Mouse (Mus musculus) hindbrain, postnatal 0 days (tissue): ENCODE data around the gene Cav3. TPM values are rescaled to one million over a fixed set of nuclear protein-coding genes. Genes with fewer than 3 reads are reported as not detected.

ENCODE experiments used
- ATAC-seq: fragments of 200-750 bp; cut with Nextera tagmentation; 2 replicates; pipeline ENCODE4 v1.8.0; 2017; ENCODE audit warnings: mild to moderate bottlenecking, moderate TSS enrichment, moderate library complexity
- DNase-seq: peaks from one replicate; pipeline ENCODE4 v3.0.0-alpha.2; 2015; ENCODE audit warnings: low spot score
- H3K27ac ChIP-seq: fragments of 300-500 bp; sonication (generic); 2 replicates; pipeline ENCODE4 v1.5.1; 2014; ENCODE audit warnings: mild to moderate bottlenecking
- H3K27me3 ChIP-seq: fragments of 300-500 bp; sonication (generic); 2 replicates; pipeline ENCODE4 v1.6.1; 2014; ENCODE audit warnings: low read length, mixed read lengths; ENCODE audit not compliant: insufficient read depth
- H3K36me3 ChIP-seq: fragments of 300-500 bp; sonication (generic); 2 replicates; pipeline ENCODE4 v1.6.1; 2014; ENCODE audit warnings: low read length, mixed read lengths; ENCODE audit not compliant: insufficient read depth
- H3K4me1 ChIP-seq: fragments of 300-500 bp; sonication (generic); 2 replicates; pipeline ENCODE4 v1.6.1; 2014; ENCODE audit warnings: antibody characterized with exemption, low read length, mixed read lengths; ENCODE audit not compliant: insufficient read depth
- H3K4me2 ChIP-seq: fragments of 300-500 bp; sonication (generic); 2 replicates; pipeline ENCODE4 v1.6.1; 2014; ENCODE audit warnings: low read depth, mild to moderate bottlenecking, low read length, moderate library complexity, mixed read lengths
- H3K4me3 ChIP-seq: fragments of 300-500 bp; sonication (generic); 2 replicates; pipeline ENCODE4 v1.5.1; 2014; ENCODE audit warnings: low read length
- H3K9ac ChIP-seq: fragments of 300-500 bp; sonication (generic); replicated peaks from 2 replicates; pipeline ENCODE4 v1.6.1; 2014; ENCODE audit warnings: mild to moderate bottlenecking, low read length, moderate library complexity, mixed read lengths
- H3K9me3 ChIP-seq: fragments of 300-500 bp; sonication (generic); 2 replicates; pipeline ENCODE4 v1.6.1; 2016; ENCODE audit warnings: low read length, mixed read lengths
- CTCF ChIP-seq: IDR thresholded peaks from 2 replicates; pipeline ENCODE4 v1.5.1; 2016; ENCODE audit warnings: antibody characterized with exemption, control low read depth, low read depth
- WGBS: fragments of 180-500 bp; shearing (Covaris S2); extraction: QIAGEN DNeasy Blood & Tissue Kit; methylation state at CpG from one replicate; pipeline ENCODE4 v1.1.7; 2014; 5-methylcytosine and 5-hydroxymethylcytosine counted together
- polyA plus RNA-seq: library from polyadenylated mRNA; unstranded; fragments of >200 nt; fragmentation: Nextera tagmentation; extraction: Ambion mirVana; gene quantifications from 2 replicates; pipeline ENCODE4 v1.2.1, GENCODE M21; 2015
- total RNA-seq: library from RNA; depleted of rRNA; stranded (reverse); fragments of >200 nt; gene quantifications from 2 replicates; pipeline ENCODE4 v1.2.3, GENCODE M21; 2014

The Cav3 gene
- total and polyA plus RNA-seq, 2 experiments from 2014 or later = 0.16 TPM; not detected in 1

DNA sequence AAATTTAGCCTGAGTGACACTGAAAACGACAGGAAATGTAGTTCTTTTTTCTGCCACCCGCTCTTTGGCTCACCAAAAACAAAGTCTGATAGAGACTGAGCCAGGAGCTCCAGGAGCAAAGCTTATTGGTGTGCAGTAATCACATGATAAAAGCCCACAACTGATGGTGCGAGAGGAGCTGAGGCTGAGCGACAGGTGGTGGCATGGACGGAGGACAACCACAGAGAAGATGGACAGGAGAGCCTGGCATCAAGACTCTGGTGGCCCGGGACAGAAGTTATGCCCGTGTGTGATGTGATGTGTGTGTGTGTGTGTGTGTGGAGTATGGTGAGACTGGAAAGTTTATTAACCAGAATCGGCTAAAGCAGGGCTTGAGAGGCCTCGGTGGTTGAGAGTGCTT is 34.1 kb downstream of the Cav3 start:
- H3K9me3 ChIP-seq = no peaks in the 10 kb centered on the region
- TF ChIP-seq CTCF = no peak
- peaks cover 7% of the 10 kb centered on the region; the same call in 1 of the 2 replicates for H3K4me1 ChIP-seq
- H3K27ac ChIP-seq = no peak overlapping the region
- DNase-seq (no peak), ATAC-seq (no peak)
- H3K36me3 ChIP-seq = no peaks in the 10 kb centered on the region
- WGBS = 88% methylated on average over 9 of the region's 9 CpGs
- H3K4me2 ChIP-seq = no peak overlapping the region
- H3K27me3 ChIP-seq = peaks cover 14% of the 10 kb centered on the region
- no peak overlapping the region for H3K4me3 ChIP-seq
- no peak overlapping the region for H3K9ac ChIP-seq

DNA sequence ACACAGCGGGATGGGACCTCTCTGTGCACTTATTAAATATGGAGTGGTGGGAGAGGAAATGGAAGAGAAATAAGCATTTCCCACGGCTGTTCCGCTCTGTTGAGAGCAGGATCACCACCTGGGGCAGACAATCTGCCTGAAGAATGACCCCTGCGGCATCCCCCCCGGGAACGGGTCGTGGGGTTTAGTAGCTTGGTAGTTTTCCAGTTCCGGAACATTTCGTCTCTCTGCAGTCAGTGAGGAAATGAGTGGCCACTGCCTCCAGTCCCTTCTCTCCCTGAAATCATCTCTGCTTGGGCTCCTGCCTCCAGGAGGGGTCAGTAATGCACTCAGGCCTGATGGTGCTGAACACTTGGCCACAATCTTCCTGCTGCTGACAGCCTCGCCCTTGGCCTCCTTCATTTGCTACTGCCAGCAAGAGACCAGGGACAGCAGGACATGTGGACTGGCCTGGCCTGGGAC is 35.3 kb downstream of the Cav3 start:
- H3K4me2 ChIP-seq = no peak overlapping the region
- no peaks in the 10 kb centered on the region for H3K9me3 ChIP-seq
- 55% methylated on average over 10 of the region's 10 CpGs for WGBS
- peak; percentile 67 for TF ChIP-seq CTCF
- peak; percentile 33 for DNase-seq
- no peaks in the 10 kb centered on the region for H3K36me3 ChIP-seq
- no peak overlapping the region for H3K27ac ChIP-seq
- no peak for ATAC-seq
- peaks cover 1% of the 10 kb centered on the region; the same call in 1 of the 2 replicates for H3K27me3 ChIP-seq
- no peak overlapping the region for H3K4me3 ChIP-seq
- no peak overlapping the region for H3K9ac ChIP-seq
- 0 out of 2 replicates have a peak, but pooled peaks cover 1% of the 10 kb centered on the region for H3K4me1 ChIP-seq

DNA sequence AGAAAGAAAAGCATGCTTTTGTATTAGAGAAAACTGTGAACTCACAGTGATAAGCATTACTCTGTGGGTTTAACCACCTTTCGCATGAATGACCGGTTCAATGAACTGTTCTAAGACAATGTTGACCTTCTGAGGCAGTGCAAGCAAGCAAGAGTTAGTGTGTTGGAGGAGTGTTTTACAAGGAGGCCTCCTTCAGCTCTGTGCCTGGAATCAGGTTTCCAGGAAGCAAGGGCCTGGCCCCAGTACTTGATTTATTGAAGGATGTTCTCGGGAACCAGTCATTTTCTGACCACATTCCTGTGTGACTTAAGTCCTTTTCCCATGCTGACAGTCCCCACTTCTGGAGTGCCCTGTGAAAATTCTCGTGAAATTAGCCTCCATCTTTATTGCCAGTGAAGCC is 35.9 kb downstream of the Cav3 start:
- TF ChIP-seq CTCF = no peak
- ATAC-seq = no peak
- Histone ChIP-seq H3K4me1 (no peaks in the 10 kb centered on the region), H3K27me3 (no peaks in the 10 kb centered on the region), H3K4me2 (no peak overlapping the region), H3K9me3 (no peaks in the 10 kb centered on the region), H3K27ac (no peak overlapping the region), H3K9ac (no peak overlapping the region), H3K4me3 (no peak overlapping the region), H3K36me3 (no peaks in the 10 kb centered on the region)
- no peak for DNase-seq
- 68% methylated on average over 4 of the region's 4 CpGs for WGBS

DNA sequence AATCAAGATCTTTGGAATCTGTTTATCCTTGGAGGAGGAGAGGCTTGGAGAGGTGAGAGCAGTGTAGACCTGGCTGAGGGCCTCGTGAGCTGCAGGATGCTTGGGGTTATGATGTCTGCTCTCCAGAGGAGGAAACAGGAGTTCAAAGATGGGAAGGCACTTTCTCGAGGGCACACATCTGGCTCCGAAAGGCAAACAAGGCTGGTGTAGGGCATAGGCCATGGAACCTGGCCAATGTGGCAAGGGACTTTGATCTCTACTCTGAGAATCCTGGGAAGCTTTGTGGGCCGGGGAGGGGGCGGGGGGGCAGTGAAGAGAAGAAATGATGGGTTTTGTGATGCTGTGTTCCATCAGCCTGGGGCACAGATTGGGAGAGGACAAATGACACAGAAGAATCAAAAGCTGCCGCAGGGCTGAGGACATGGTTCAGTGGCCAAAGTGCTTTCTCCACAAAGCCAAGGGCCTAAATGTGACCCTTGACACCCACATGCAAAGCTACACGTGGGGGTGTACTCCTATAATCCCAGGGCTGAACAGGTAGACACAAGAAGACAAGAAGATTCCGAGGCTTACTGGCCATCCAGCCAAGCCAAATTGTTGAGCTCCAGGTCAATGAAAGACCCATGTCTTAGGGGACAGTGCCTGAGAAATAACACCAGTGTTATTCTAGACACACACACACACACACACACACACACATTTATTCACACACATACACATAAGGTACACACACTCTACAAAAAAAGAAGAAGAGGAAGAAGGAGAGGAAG is 37.2 kb downstream of the Cav3 start:
- ATAC-seq (no peak), DNase-seq (no peak)
- H3K4me3 ChIP-seq = no peak overlapping the region
- H3K36me3 ChIP-seq = no peaks in the 10 kb centered on the region
- H3K9me3 ChIP-seq = no peaks in the 10 kb centered on the region
- no peaks in the 10 kb centered on the region for H3K4me1 ChIP-seq
- H3K27ac ChIP-seq = no peak overlapping the region
- no peak overlapping the region for H3K4me2 ChIP-seq
- no peak overlapping the region for H3K9ac ChIP-seq
- H3K27me3 ChIP-seq = no peaks in the 10 kb centered on the region
- WGBS = 67% methylated on average over 8 of the region's 8 CpGs
- TF ChIP-seq CTCF = no peak

DNA sequence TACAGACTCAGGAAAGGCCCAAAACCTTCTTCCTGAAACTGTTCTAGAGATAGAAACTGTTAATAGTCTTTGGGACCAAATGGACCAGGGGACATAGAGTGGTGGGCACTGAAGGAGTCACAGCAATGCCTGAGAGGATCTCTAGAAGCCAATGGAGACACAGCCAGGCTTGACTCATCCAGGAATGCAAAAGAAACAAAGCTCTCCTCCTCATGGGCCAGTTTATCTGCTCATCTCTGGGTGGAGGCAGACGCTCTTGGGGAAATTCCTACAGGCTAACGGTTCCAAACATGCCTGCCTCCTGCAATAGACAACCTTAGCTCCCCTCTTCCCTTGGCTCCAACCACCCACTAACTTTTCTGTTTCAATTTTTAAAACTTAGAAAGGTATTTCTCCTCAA is 38.2 kb downstream of the Cav3 start:
- Histone ChIP-seq H3K9ac (no peak overlapping the region), H3K9me3 (no peaks in the 10 kb centered on the region), H3K4me2 (no peak overlapping the region), H3K27ac (no peak overlapping the region), H3K4me3 (no peak overlapping the region), H3K27me3 (no peaks in the 10 kb centered on the region), H3K36me3 (no peaks in the 10 kb centered on the region), H3K4me1 (no peaks in the 10 kb centered on the region)
- no peak for TF ChIP-seq CTCF
- ATAC-seq (no peak), DNase-seq (no peak)
- WGBS = 72% methylated on average over 2 of the region's 2 CpGs

DNA sequence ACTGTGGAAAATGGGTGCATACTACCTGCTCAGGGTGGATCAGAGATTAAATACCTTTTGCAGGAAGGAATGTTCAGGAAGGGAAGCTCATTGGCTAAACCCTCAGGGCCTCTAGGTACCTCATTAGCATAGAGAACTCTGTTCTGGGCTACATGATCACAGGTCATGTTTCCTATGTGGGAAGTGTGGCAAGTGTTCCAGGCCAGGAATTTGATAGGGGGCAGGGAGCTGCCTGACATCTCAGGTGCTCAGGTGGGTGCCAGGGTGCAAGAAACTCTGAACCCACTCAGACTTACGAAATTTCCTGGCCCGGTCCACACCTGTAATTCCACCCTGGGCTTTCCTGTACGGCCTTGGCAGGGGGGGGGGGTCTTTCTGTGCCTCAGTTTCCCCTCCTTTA is 39.4 kb downstream of the Cav3 start:
- no peak for TF ChIP-seq CTCF
- no peak for DNase-seq
- Histone ChIP-seq H3K36me3 (no peaks in the 10 kb centered on the region), H3K27me3 (no peaks in the 10 kb centered on the region), H3K9ac (no peak overlapping the region), H3K9me3 (no peaks in the 10 kb centered on the region), H3K4me3 (no peak overlapping the region), H3K4me2 (no peak overlapping the region), H3K27ac (no peak overlapping the region), H3K4me1 (no peaks in the 10 kb centered on the region)
- ATAC-seq = no peak
- whole genome bisulfite sequencing = 92% methylated on average over 3 of the region's 3 CpGs

DNA sequence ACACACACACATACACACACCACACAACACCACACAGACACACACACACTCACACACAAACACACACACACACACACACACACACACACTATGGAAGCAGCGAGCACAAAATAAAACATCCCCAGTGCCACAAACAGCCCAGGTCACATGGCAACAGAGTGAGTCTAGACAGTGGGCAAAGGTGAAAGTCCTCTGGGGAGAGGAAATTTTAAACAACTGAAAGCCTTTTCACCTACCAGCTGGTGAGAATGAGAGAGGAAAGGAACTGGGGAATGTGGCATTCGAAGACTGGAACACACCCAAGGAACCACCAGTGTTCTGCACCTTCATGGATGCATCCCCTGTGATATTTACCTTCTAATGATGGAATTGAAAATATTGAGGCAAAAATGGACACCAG is 40.2 kb downstream of the Cav3 start:
- no peak overlapping the region for H3K4me2 ChIP-seq
- TF ChIP-seq CTCF = no peak
- H3K27me3 ChIP-seq = no peaks in the 10 kb centered on the region
- 78% methylated on average over 2 of the region's 2 CpGs for WGBS
- no peak overlapping the region for H3K27ac ChIP-seq
- H3K9ac ChIP-seq = no peak overlapping the region
- H3K4me1 ChIP-seq = no peaks in the 10 kb centered on the region
- H3K9me3 ChIP-seq = no peaks in the 10 kb centered on the region
- H3K4me3 ChIP-seq = no peak overlapping the region
- DNase-seq (no peak), ATAC-seq (no peak)
- H3K36me3 ChIP-seq = no peaks in the 10 kb centered on the region
